Mouse (Mus musculus) layer of hippocampus, adult 2 months (tissue): Measurements from ENCODE around the gene Stox2. TPM values are rescaled to one million over a fixed set of nuclear protein-coding genes. Genes with fewer than 3 reads are reported as not detected.
A peak's percentile ranks its signal among the peaks of the same experiment; 100 is the strongest.

Experiments
- DNase-seq, 2 experiments: peaks; one replicate each; pipeline ENCODE4 v3.0.0; 2022; ENCODE audit warnings: low spot score in 2 of 2
- H3K27ac ChIP-seq: fragments of 200-600 bp; 2 replicates; pipeline ENCODE4 v1.8.1; 2022
- H3K4me3 ChIP-seq: fragments of 200-600 bp; 2 replicates; pipeline ENCODE4 v1.8.1; 2022; ENCODE audit warnings: mild to moderate bottlenecking
- CTCF ChIP-seq: fragments of 200-600 bp; conservative IDR thresholded peaks from 2 replicates; pipeline ENCODE4 v1.8.1; 2022; ENCODE audit warnings: antibody characterized with exemption, mild to moderate bottlenecking, moderate library complexity
- total RNA-seq, 2 experiments: library from RNA; stranded (reverse); gene quantifications; 2 replicates each; pipeline ENCODE4 v1.2.3; 2021

Stox2 gene
- total RNA-seq, 2 experiments from 2014 or later, result 85.3 to 86.3 TPM

DNA sequence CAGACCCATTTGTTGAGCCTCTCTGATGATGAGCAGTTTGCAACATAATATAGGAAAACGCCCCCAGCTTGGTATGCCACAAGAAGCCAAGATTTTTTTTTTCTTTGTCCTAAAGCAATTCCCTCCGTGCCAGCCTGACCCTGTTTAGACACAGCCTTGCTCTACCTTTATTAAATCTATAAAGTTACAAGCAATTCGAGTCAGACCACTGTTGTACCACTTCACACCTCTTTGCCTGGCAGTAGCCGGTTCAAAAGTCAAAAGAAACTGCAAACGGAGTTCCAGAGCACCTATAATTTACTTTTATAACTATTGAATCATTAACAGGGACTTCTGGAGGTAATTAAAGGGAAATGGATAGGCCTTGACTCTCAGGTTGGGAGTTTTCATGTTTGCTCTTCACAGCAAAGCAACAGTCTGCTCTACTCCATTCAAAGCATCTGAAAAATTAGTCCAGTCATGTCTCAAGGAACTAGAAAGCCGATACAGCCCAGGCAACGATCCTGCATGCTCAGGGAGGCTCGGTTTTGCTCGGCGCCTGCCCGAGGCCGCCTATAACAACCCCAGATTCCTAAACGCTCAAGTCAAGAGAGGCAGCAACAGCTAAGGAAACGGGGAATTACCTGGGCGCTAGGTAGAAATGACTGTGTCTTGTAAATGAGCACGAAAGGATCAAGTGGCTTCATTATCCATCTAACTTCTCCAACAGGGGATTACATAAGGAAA is 77.0 kb downstream of the Stox2 start:
- H3K4me3 ChIP-seq, result no peak overlapping the region
- TF ChIP-seq CTCF, result no peak
- H3K27ac ChIP-seq, result no peak overlapping the region
- DNase-seq, result no peak

DNA sequence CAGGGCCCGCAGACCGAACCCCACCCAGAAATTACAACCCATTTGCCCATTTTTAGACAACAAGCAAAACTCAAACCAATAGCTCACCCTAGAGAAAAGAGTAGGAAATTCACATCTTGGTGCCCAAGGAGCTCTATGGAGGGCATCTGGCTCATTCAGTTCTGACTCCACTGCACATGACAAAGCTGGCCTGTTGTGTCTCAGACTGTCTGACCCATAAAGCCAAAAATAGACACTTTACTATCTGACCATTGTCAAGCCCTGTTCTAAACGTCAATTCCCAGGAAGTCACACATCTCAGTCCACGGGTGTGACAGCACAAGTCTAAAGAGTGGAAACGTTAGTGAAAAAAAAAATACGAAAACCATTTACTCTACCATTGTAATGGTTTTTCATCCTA is 79.1 kb downstream of the Stox2 start:
- TF ChIP-seq CTCF, result peak; percentile 30; the same call in 1 of the 2 replicates
- no peak for DNase-seq
- Histone ChIP-seq H3K4me3 (no peak overlapping the region), H3K27ac (no peak overlapping the region)

DNA sequence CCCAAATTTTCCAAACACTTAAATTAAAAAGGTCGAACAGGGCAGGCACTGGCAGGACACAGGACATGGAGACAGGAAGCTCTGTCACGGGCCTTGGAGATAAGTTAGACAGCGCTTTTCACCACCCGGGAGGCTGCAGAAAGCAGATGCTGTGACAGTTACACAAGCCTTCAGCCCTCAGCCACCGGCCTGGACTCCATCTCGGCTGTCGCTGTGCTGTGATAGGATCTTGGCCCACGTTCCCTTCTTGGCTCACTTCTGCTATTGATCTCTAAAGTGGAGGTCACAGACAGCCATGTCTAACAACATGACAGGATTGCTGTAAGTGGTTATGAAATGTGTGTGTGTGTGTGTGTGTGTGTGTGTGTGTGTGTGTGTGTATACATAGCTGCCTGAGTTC is 82.9 kb downstream of the Stox2 start:
- Histone ChIP-seq H3K4me3 (no peak overlapping the region), H3K27ac (no peak overlapping the region)
- TF ChIP-seq CTCF, result no peak
- DNase-seq, result no peak

- Histone ChIP-seq H3K27ac (no peak overlapping the region), H3K4me3 (no peak overlapping the region)
- no peak for TF ChIP-seq CTCF
- no peak for DNase-seq
Measured at GRCm38 (mm10) chr8:47355340-47355906, 90.7 kb downstream of the Stox2 start.

DNA sequence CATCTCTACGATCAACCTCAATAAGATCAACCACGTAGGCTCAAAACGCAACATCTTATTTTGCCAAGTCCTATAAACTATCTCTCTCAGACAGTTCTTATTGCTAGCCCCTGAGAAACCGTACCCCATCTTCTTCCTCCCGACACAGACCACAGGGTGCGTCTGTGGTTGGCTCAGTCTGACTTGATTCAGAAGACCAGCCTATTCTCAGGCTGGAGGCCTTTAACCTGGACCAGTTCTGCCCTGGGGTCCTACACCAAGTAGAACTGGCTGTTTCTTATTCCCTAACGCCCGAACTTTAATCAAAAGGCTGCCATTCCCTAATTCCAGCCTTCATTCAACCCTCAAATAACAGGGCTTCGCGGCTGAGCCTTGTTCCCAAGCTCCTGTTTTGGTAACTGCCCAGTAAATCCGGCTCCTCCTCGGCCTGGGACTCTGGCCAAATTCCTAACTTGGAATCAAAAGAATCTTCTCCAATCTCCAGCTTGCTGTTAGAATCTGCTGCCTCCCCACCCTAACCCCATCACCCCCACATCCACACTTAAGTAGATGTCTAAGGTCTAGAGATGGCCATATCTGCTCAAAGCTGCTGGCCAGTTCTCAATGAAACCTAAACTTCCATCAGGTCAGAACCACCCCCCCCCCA is 91.5 kb downstream of the Stox2 start:
- peak in 1 of 2 experiments; percentile 25 for DNase-seq
- Histone ChIP-seq H3K4me3 (no peak overlapping the region), H3K27ac (peak overlapping the region; percentile 72)
- no peak for TF ChIP-seq CTCF

- Histone ChIP-seq H3K27ac (no peak overlapping the region), H3K4me3 (no peak overlapping the region)
- no peak for TF ChIP-seq CTCF
- DNase-seq, result no peak
Measured at GRCm38 (mm10) chr8:47351914-47352701, 94.1 kb downstream of the Stox2 start.

- TF ChIP-seq CTCF, result no peak
- DNase-seq, result no peak
- Histone ChIP-seq H3K4me3 (no peak overlapping the region), H3K27ac (no peak overlapping the region)
Measured at GRCm38 (mm10) chr8:47349082-47349481, 97.1 kb downstream of the Stox2 start.

GRCm38 (mm10) chr8:47347809-47348208 is 98.4 kb downstream of the Stox2 start:
- no peak overlapping the region for H3K4me3 ChIP-seq
- H3K27ac ChIP-seq, result no peak overlapping the region
- TF ChIP-seq CTCF, result no peak
- DNase-seq, result no peak

DNA sequence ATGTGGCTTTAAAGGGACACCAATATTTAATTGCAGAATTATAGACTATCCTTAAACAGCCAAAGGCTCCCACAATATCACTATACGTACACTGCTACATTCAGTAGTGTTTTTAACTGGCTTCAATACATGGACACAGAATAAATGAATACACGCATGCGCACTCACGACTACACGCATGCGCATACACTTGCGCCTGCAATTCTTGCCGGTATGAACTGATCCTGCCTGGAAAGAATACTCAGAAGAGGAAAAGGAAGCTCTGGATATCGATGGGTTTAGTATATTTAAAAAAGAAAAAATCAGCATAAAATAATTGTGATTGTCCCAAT is 100.4 kb downstream of the Stox2 start:
- peak; percentile 88 to 92 for DNase-seq
- Histone ChIP-seq H3K27ac (peak overlapping the region; percentile 92), H3K4me3 (peak overlapping the region; percentile 56)
- TF ChIP-seq CTCF, result no peak

DNA sequence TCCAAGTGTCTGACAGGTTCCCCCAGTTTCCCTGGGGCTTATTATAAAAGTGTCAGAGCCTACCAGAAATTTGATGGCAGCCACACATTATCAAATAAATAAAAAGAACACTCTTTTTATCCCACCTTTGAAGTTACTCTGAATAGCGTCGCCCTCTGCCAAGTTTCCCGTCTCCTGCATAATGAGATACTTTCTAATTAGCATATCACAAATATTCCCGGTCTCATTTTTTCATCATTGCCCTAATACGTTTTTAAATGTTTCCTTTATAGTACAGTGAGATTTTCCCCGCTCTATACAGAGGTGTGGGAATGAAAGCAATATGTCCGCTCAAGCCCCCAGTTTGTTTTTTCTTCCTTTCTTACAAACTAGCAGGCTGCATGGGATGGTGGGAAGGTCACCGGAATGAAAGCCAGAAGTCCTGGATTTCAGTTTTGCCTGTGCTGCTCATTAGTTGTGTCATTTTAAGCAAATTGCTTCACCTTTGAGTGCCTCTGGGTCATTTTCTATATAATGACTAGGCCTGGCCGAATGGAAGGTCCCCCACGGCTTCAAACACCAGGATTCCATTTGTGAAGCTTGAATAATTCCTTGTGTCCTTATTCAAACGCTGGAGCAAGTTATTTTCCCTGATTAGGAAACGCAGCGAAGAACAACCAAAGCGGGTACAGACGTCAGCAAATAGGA is 100.9 kb downstream of the Stox2 start:
- peak overlapping the region; percentile 56 for H3K4me3 ChIP-seq
- H3K27ac ChIP-seq, result peak overlapping the region; percentile 92
- no peak for TF ChIP-seq CTCF
- no peak for DNase-seq

- DNase-seq, result no peak
- no peak for TF ChIP-seq CTCF
- Histone ChIP-seq H3K27ac (no peak overlapping the region), H3K4me3 (no peak overlapping the region)
Measured at GRCm38 (mm10) chr8:47341474-47341873, 104.7 kb downstream of the Stox2 start.

DNA sequence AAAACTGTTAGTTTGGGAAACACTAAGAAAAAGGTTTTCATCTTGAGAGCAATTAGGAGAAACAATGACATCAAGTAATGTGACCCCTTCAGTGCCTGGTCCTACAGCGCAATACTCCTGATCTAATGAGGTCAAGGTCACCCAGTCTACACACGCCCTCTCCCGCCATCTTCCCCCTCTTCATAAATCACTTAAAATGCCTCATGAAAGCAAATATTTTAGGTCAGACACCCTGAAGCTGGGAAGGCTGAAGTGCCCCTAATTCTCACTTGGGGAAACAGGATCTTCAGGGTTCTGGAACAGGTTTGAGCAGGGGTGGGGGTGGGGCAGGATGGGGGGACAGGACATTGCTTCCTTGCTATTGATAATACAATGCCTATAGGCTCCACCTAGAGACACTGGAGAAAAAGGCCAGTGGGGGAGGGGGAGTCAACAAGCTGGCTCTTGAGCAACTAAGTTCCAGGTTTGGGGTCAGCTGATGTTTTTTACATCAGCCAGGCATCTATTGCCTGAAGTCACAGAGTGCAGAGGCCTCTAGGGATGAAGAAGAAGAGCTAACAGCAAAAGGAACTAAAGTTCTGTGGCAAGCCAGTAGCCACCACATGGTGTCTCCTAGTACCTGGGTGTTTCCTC is 107.4 kb downstream of the Stox2 start:
- Histone ChIP-seq H3K4me3 (no peak overlapping the region), H3K27ac (no peak overlapping the region)
- DNase-seq, result no peak
- no peak for TF ChIP-seq CTCF
